27 mouse cellular contexts compared by ENCODE assay signal in genomic region chr2:14639266-14639665, GRCm38 (mm10). TPM values are rescaled to one million over a fixed set of nuclear protein-coding genes. Genes with fewer than 3 reads are reported as not detected.
"Had no signal": no experiment of that assay in that cellular context is flagged by ENCODE, and none has a peak within 500 bp of the region (broad histone marks: within the 10 kb centered on the region; RNA-seq: fewer than 3 reads in every experiment).

No protein-coding gene starts in this region.

- H3K27ac ChIP-seq: embryonic facial prominence, embryonic 10.5 days; embryonic facial prominence, embryonic 12.5 days; embryonic facial prominence, embryonic 13.5 days; embryonic facial prominence, embryonic 15.5 days; forebrain, embryonic 10.5 days; forebrain, embryonic 12.5 days; forebrain, embryonic 13.5 days; forebrain, embryonic 15.5 days; gastrocnemius, adult 2 months; heart, adult 2 months had no signal

- ATAC-seq: forebrain, embryonic 13.5 days; forebrain, embryonic 14.5 days; forebrain, embryonic 15.5 days; forebrain, postnatal 0 days had no signal

- H3K4me2 ChIP-seq: embryonic facial prominence, embryonic 12.5 days; embryonic facial prominence, embryonic 13.5 days; embryonic facial prominence, embryonic 15.5 days; forebrain, embryonic 12.5 days; forebrain, embryonic 13.5 days; forebrain, embryonic 15.5 days had no signal

- H3K4me3 ChIP-seq: embryonic facial prominence, embryonic 10.5 days; embryonic facial prominence, embryonic 12.5 days; embryonic facial prominence, embryonic 13.5 days; embryonic facial prominence, embryonic 15.5 days; erythroblast, embryonic 14.5 days; forebrain, embryonic 10.5 days; forebrain, embryonic 12.5 days; forebrain, embryonic 13.5 days; forebrain, embryonic 15.5 days; gastrocnemius, adult 2 months; heart, adult 2 months had no signal

- H3K27me3 ChIP-seq: embryonic facial prominence, embryonic 12.5 days; embryonic facial prominence, embryonic 13.5 days; embryonic facial prominence, embryonic 15.5 days; forebrain, embryonic 12.5 days; forebrain, embryonic 13.5 days; forebrain, embryonic 15.5 days had no signal

- H3K4me1 ChIP-seq: embryonic facial prominence, embryonic 10.5 days; forebrain, embryonic 10.5 days; forebrain, embryonic 12.5 days had no signal

- DNase-seq: cerebellum, adult 2 months; cerebellum, adult 8-10 months; cerebellum, adult 9-10 months; cerebellum, adult 9-11 months; cerebellum, postnatal 10 days; cerebellum, postnatal 14 days; cerebellum, postnatal 25 days; cerebellum, postnatal 36 days; embryo, embryonic 11 days; forebrain, postnatal 0 days; gastrocnemius, adult 2 months; gastrocnemius, postnatal 10 days; gastrocnemius, postnatal 14 days; gastrocnemius, postnatal 25 days; gastrocnemius, postnatal 36 days; heart, adult 18-20 months; heart, adult 2 months had no signal

- H3K36me3 ChIP-seq: embryonic facial prominence, embryonic 10.5 days; embryonic facial prominence, embryonic 12.5 days; embryonic facial prominence, embryonic 13.5 days; embryonic facial prominence, embryonic 15.5 days; forebrain, embryonic 10.5 days; forebrain, embryonic 12.5 days; forebrain, embryonic 15.5 days had no signal

- H3K9me3 ChIP-seq: embryonic facial prominence, embryonic 10.5 days; embryonic facial prominence, embryonic 12.5 days; embryonic facial prominence, embryonic 13.5 days; embryonic facial prominence, embryonic 15.5 days; forebrain, embryonic 10.5 days; forebrain, embryonic 12.5 days; forebrain, embryonic 13.5 days; forebrain, embryonic 15.5 days had no signal

- H3K9ac ChIP-seq: embryonic facial prominence, embryonic 12.5 days; embryonic facial prominence, embryonic 13.5 days; embryonic facial prominence, embryonic 15.5 days; forebrain, embryonic 12.5 days; forebrain, embryonic 13.5 days; forebrain, embryonic 15.5 days; forebrain, postnatal 0 days had no signal

RNA-seq across cellular contexts. Expression of gene Cacnb2, which starts 36.4 kb away (rescaled TPM):
- polyA plus RNA-seq: erythroblast, embryonic 14.5 days had no signal
